Mouse (Mus musculus): Measurements from ENCODE around the gene Immp2l.
"Not testable (repeated sequence)": the region's sequence is repeated elsewhere in the genome, so short reads cannot be mapped to it uniquely, and the experiment has no call there.

The Immp2l gene

DNA sequence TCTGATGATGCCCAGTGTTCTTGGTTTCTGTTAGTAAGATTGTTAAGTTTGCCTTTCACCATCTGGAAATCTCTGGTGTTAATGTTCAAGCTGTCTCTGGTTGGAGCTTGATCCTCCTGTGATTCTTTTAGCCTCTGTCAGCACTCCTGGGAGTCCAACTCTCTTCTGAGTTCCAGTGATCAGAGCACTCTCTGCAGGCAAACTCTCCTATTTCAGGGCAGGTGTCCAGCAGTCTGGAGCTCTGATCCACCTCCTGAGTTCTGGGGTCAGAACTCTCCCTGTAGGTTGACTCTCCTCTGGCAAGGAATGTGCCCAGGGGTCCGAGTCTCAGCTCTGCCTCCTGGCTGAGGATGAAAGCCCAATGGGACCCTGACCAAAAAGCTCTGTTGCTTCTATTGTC, 769.8 kb downstream of the Immp2l start:
- not testable (repeated sequence) for DNase-seq (ENCODE audit: low read depth in 2 of 2, low spot score in 2 of 2)

GRCm38 (mm10) chr12:41829517-41829916, 805.6 kb downstream of the Immp2l start:
- no peak for DNase-seq (ENCODE audit: low read depth in 2 of 2, low spot score in 2 of 2)

GRCm38 (mm10) chr12:41831731-41832130, 807.8 kb downstream of the Immp2l start:
- no peak for DNase-seq (ENCODE audit: low read depth in 2 of 2, low spot score in 2 of 2)

DNA sequence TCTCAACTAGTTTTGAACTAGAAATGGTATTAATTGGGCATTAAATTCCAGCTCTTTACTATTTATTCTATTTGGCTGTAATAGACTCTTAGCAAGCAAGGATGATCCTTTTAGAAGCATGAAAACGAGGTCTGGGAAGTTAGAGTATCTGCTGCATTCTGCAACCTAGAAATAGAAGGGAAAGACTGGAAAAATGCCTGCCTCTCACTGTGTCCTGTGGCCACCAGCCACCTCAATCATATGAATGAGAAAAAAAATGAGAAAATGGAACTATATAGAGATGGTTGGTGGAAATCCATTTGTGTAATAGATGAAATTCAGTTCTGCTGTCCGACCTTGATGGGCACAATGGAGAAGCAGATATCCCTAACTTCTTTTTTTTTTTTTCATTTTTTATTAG, 810.8 kb downstream of the Immp2l start:
- no peak for DNase-seq (ENCODE audit: low read depth in 2 of 2, low spot score in 2 of 2)

- no peak for DNase-seq (ENCODE audit: low read depth in 2 of 2, low spot score in 2 of 2)
Observed at GRCm38 (mm10) chr12:41838334-41838847, 814.5 kb downstream of the Immp2l start.

DNA sequence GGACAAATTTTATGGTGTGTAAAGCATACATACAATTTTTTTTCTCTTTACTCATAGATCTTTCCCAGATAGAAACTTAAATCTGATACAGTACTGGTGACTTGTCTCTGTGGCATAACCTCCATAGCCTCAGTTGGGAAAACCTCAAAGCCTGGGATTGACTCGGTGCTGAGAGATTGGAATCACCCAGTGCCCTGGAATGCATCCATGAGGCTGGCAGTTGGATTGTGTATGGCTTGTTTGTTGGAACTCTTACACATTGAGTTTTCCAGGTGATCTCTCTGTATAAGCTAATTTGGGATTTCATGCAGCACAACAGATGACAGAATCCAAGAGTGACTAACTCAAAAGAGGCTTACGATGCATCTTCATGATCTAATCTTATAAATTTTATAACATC, 815.4 kb downstream of the Immp2l start:
- DNase-seq (ENCODE audit: low read depth in 2 of 2, low spot score in 2 of 2) = no peak

- DNase-seq (ENCODE audit: low read depth in 2 of 2, low spot score in 2 of 2) = no peak
Observed at GRCm38 (mm10) chr12:41842694-41843329, 818.9 kb downstream of the Immp2l start.

DNA sequence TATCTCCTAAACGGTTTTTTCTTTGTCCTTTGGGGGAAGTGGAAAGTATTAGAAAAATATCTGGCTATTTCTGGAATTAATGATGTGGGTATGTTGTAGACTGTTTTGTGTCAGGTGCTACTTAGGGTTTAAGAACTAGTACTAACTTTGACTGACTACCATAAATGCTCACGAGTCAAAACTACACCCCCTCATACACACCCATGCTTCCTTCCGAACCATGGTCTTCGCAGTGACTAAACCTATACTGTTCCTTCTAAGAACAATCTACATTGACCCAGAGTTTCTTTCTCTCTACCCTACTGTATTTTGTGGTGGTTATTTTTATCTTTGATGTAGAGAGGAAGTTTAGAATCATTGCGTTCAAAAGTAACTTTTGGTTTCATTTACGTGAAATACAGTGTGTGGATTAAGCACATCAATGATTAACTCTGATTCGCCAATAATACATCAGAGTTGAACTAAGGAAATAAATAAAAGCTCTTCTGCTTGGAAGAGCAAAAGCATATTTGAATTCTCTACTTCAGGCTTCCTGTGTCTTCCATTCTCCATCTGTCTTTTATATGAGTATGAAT, 828.1 kb downstream of the Immp2l start:
- no peak for DNase-seq (ENCODE audit: low read depth in 2 of 2, low spot score in 2 of 2)

DNA sequence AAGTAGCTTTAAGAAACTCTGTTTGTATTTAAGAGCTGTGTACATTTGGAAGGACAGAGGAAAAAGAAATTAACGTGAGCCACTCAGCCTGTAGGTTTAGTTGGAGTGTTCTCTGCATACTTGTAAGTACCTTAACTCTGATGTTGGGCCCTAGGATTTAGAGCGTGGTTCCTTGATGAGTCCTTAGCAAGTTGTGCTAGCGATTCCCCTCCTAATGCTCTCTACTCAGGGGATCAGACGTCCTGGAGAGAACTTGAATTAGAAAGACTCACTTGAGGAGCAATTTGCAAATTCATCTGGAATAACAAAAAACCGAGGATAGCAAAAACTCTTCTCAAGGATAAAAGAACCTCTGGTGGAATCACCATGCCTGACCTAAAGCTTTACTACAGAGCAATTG, 835.8 kb downstream of the Immp2l start:
- DNase-seq (ENCODE audit: low read depth in 2 of 2, low spot score in 2 of 2) = not testable (repeated sequence)

- no peak for DNase-seq (ENCODE audit: low read depth in 2 of 2, low spot score in 2 of 2)
Observed at GRCm38 (mm10) chr12:41868317-41868716, 844.4 kb downstream of the Immp2l start.

DNA sequence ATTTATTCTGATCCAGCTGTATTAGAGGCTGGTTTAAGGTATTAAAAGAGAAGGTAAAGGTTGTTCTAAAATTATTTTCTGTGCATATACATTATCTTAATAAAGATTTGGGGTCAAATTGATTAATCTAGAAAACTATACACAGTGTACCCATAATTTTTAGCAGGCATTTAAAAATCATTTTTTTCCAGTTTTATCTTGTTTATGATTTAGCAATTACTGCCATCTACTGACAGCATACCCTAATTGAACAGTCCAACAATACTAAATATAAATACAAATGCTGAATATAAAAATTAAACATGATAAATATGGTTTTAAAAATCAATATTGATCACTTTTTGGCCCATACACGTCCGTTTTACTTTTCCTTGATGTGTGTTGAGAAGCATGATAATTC, 850.1 kb downstream of the Immp2l start:
- no peak for DNase-seq (ENCODE audit: low read depth in 2 of 2, low spot score in 2 of 2)

DNA sequence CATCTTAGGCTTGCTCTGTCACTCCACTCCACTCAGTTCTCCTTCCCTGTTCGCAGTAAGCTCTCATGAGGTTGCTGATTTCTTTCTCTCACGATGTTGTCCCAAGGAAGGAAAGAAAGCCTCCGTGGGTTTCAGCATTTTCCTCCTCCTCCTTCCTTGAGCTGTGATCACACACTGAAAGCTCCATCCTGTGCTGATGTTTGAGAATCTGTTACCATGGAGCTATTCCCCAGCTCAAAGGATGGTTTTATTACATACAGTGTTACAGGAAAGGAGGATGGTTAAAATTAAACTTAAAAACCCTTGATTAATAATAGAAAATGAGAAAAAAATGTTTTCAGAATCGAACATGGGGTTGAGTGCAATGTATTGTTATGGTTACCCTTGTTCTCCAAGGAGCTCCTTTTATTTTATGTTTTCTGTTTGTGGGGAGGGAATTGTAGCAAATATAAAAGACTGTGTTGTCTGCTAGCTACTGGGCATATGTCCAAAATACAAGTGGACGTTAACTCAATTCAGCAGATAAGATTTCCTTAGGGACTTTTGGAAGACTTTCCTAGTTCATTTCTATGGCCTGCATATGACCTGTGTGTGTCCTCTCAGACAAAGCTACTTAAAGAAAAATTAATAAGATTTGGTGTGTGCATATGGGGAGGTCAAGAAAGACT, 853.5 kb downstream of the Immp2l start:
- DNase-seq (ENCODE audit: low read depth in 2 of 2, low spot score in 2 of 2) = no peak

DNA sequence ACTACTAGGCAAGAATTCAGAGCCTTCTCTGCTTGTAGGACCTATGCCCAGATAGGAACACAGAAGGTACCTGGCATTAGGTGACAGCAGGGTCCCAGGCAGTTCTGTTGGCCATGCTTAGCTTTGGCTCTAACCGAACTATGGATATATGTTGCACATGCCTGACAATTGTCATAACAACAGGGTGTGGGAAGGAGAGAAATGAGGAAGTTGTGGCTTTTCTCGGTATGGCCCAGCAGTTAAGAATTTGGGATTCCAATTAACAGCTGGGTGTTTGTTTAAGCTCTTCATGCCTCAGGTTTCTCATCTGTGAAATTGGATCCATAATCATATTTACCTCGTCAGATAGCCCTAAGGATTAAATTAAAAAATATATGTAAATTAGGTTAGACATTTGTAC, 854.6 kb downstream of the Immp2l start:
- no peak for DNase-seq (ENCODE audit: low read depth in 2 of 2, low spot score in 2 of 2)

- no peak for DNase-seq (ENCODE audit: low read depth in 2 of 2, low spot score in 2 of 2)
Observed at GRCm38 (mm10) chr12:41878972-41879371, 855.1 kb downstream of the Immp2l start.

- no peak for DNase-seq (ENCODE audit: low read depth in 2 of 2, low spot score in 2 of 2)
Observed at GRCm38 (mm10) chr12:41879412-41879811, 855.5 kb downstream of the Immp2l start.

- no peak for DNase-seq (ENCODE audit: low read depth in 2 of 2, low spot score in 2 of 2)
Observed at GRCm38 (mm10) chr12:41880833-41881232, 856.9 kb downstream of the Immp2l start.

DNA sequence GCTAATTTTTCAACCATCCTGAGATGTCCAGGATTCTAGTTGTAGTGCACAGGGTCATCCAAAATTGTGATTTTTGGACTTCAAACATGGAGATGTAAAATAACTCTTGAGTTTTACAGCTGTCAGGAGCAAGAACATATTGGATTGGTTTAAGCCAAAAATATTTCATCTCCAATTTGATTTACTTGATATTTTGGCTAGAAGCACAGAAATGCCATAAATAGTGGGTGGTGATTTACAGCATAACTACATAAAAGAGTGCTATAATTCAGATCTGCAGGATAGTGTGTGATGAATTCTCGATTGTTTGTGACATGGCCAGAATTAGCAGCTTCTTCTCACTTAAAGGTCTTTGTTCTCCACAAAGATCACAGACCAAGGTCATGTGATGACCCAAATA, 884.1 kb downstream of the Immp2l start:
- no peak for DNase-seq (ENCODE audit: low read depth in 2 of 2, low spot score in 2 of 2)

GRCm38 (mm10) chr12:41911626-41912025, 887.7 kb downstream of the Immp2l start:
- no peak for DNase-seq (ENCODE audit: low read depth in 2 of 2, low spot score in 2 of 2)

- no peak for DNase-seq (ENCODE audit: low read depth in 2 of 2, low spot score in 2 of 2)
Observed at GRCm38 (mm10) chr12:41937751-41938150, 913.9 kb downstream of the Immp2l start.

- no peak for DNase-seq (ENCODE audit: low read depth in 2 of 2, low spot score in 2 of 2)
Observed at GRCm38 (mm10) chr12:41941853-41942252, 918.0 kb downstream of the Immp2l start.

DNA sequence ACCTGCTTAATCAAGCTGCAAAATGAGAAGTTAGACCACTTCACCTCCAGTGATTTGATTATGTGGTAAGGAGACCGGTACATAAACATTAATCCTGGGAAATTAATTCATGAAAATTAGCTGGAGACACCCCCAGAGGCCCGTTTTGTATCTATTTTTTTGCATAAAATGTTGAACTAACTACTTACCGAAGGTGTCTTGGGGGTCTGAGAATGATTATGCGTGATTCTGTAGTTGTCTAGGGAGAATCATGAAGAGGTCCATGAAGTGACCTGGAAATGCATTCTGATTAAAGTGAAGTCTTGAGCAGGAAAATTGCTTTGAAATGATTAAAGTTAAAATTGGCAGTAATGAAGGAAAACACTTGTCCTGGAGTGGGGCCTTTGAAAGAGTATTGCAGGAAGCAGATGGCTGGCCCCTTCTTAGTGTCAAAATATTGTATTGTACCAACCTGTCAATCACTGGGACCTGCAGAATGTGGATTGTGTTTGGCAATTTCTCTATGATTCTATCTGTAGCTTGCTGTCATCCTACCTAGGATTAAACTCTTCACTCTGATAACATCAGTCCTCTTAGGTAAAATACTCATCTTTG, 920.3 kb downstream of the Immp2l start:
- DNase-seq (ENCODE audit: low read depth in 2 of 2, low spot score in 2 of 2) = no peak

DNA sequence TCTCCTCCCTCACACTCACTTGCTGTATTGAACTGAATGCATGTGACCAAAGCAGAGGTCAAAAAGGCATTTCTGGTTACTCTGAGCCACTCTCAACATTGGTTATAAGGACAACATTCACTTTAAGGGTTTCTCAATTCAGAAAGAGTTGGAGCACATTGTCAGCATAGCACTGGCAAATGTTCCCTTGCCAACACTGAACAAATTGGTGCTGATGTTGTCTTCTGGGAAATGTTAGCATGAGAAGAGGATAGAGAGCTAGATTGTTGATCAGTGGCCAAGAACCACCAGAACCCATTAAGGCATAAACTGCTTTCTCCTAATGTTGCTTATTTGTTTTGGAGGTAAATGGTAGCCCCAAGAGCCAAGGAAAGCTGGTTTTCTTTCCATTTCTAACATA, 922.6 kb downstream of the Immp2l start:
- DNase-seq (ENCODE audit: low read depth in 2 of 2, low spot score in 2 of 2) = no peak
